Mouse (Mus musculus) lung, adult 2 months (tissue): ENCODE measurements around the gene Brd4.
"Not testable (repeated sequence)": the region's sequence is repeated elsewhere in the genome, so short reads cannot be mapped to it uniquely, and the experiment has no call there.

ENCODE experiments used
- CTCF ChIP-seq: fragments of 200-500 bp; IDR thresholded peaks from 2 replicates; pipeline ENCODE4 v1.5.1; 2011; ENCODE audit warnings: mild to moderate bottlenecking, low read length, control low read depth; ENCODE audit not compliant: insufficient read depth
- POLR2A ChIP-seq: fragments of 200-500 bp; IDR thresholded peaks from 2 replicates; pipeline ENCODE4 v1.6.1; 2011; ENCODE audit warnings: low read depth, mild to moderate bottlenecking, control low read depth, low read length, borderline replicate concordance; ENCODE audit errors: extremely low read depth

GRCm38 (mm10) chr17:32211554-32211953 lies 73.0 kb downstream of the Brd4 start:
- not testable (repeated sequence) for TF ChIP-seq POLR2A, CTCF
